Mouse (Mus musculus) yolk sac, embryonic 10.5 days (tissue): ENCODE results near the gene Tmem132d.

Source experiments
- DNase-seq: peaks from one replicate; pipeline ENCODE4 v3.0.0-alpha.2; 2017; ENCODE audit warnings: low spot score

Gene Tmem132d

DNA sequence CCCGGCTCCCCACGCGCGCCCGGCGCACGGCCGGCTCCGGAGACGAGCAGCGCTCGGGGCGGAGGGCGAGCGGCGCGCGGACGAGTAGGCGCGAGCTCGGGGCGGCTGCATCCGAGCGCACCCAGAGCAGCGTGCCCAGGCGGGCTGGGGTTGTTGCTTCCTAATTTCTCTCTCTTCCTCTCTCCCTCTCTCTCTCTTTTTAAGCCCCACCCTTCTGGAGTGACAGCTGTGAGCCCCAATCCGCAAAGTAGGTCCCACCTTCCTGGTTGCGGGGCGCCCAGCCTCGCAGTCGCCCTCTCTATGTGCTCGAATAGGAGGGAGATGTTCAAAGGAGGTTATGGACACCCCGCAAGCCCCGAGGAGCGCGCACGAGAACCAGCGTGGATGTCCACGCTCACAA, at the start of gene Tmem132d:
Gene Tmem132d, minus strand, starts transcription at position 162 of the 400 bp plus-strand sequence.
- DNase-seq = no peak

DNA sequence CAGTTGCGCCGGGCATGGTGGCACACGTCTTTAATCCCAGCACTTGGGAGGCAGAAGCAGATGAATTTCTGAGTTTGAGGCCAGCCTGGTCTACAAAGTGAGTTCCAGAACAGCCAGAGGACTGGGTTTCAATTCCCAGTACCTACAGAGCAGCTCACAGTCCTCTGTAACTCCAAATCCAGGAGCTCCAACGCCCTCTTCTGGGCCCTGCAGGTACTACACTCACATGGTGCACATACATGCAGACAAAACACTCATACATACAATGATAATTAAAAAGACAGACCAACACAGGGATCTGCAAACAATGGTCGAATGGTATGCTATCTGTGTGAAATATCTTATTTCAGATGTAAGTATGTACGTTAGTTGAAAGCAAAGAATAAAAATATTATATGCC, 47.9 kb upstream of the Tmem132d start:
- DNase-seq = no peak

DNA sequence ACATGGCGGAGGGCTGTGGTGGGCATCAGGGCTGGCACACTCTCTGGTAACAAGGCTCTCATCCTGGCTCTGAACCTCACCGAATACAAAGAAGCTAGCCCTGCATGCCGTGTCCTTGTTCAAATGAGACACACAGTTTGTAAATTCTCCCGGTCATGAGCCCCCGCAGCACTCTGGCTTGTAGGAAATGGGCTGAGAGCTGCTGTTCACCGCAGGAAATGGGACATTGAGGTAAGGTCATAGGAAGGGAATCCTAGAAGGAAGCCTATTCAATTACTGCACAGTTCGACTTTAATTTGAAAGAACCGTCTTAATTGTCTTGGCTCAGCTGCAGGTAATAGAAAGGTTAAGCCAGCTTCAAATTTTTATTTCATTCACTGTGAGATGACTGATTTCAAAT, 42.5 kb upstream of the Tmem132d start:
- no peak for DNase-seq

DNA sequence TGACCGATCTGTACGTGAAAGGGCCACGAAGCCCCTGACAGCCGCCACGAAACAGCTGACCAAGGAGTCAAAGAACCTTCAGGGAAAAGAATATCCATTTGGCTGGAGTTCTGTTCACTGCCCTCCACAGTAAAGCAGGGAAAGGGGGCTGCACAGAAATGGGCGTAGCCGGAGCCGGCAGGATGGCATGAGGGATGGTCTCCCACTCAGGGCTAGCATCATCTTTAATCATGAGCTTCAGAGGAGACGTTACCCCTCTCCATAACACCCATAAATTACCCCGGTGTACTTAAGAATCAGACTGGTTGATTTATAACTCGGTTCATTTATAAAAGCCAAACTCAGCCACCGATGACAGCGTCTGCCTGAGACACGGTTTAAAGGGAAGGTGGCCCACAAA, 36.9 kb upstream of the Tmem132d start:
- no peak for DNase-seq

DNA sequence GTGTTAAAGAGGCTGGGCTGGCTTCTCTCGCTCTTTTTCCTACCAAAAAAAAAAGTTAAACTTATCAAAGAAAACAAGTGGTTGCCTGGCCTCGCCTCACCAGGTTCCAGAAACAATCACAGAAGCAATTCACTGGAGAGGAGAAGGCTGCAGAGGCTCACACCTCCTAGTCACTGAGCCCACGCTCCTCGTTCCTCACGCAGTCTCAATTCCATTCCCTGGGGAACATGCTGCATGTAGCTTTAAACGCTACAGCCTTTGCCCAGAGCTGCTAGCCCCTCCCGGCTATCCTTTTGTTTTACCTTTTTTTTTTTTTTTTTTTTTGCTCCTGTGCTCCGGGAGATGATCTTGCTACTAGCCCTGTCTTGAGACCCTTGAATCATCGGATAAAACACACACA, 31.6 kb upstream of the Tmem132d start:
- no peak for DNase-seq

DNA sequence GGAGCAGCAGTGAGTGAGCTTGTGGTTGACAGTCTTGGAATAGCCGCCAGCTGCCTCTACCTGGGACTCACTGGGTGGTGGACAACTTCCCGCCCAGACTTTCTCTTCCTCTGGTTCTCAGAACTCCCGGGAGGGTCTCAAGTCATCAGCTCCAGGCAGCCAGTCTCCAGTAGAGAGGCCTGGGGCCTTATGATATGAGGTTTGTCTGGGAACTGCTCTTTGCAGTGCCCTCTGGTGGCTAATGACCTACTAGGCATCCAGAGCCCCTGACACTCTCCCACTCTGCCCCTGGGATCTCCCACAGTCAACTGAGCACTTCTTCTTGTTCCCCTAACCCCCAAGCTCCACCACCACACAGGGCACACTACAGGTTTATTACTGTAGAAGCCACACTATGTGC, 27.7 kb upstream of the Tmem132d start:
- no peak for DNase-seq

DNA sequence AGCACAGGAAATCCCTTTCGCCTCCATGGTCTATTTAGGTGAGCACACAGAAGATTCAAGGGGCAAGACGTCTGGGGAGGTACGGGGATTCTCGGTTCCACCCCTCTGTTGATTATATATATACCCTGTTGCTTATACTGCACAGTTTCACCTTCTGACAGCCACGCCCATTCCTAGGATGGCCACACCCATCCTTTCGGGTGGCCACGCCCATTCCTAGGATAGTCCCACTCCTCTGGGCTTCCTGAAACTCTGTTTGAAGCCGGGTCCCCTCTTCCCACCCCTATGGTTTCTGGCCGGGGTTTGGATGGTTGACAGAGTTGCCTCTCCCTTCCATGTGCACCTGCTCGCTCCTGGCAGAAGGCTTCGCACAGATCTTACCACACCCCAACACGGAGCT, 22.9 kb upstream of the Tmem132d start:
- no peak for DNase-seq

DNA sequence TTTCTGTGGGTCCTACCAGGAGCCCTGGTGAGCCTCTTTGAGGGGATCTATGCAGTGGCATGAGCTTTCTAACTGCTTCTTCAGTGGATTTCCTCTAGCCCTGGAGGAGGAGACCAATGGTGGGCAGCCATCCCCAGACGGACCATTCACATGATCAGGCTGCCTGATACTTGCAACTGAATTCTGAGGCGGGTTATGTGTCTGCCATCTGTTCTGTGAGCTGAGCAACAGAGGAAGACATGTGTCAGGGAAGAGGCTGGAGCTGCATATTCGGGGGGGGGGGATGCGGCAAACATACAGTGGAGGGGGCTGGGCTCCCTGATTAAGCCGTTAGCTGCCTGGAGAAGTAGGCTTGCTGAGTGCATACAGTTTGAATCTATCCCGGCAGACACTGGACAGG, 19.3 kb upstream of the Tmem132d start:
- DNase-seq = no peak

DNA sequence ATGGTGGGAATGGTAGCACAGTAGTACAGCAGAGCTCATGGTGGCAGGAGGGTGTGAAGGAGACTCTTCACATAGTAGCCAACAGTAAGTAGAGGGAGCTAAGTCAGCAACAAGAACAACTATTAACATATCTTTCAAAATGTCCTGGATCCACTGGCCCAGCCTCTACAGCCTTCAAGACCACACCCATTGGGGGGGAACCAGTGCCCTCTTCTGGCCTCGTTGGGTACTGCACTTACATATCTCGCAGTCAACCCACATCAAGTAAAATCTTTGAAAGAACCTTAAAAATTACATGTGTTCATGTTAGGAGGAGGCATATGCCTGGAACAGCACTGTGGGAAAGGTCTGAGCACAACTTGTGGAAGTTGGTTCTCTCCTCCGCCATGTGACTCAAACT, 17.9 kb upstream of the Tmem132d start:
- no peak for DNase-seq

DNA sequence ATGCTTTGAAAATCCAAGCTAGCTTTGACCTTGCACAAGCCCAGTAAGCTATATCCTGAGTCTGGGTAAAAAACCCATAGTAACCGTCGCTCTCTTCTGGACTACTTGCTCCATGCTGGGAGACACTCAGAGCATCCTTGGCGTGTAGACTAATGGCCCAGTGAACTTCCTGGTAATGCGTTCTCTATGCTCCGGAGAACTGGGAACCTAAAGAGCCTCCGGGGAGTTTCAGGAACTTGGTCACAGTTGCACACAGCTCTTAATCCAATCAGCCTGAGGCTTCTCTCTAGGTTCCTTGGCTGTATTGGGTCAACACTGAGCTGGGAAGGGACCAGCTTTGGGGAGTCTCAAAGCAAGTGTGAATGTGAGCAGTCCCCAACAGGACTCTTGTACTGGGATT, 12.0 kb upstream of the Tmem132d start:
- no peak for DNase-seq

DNA sequence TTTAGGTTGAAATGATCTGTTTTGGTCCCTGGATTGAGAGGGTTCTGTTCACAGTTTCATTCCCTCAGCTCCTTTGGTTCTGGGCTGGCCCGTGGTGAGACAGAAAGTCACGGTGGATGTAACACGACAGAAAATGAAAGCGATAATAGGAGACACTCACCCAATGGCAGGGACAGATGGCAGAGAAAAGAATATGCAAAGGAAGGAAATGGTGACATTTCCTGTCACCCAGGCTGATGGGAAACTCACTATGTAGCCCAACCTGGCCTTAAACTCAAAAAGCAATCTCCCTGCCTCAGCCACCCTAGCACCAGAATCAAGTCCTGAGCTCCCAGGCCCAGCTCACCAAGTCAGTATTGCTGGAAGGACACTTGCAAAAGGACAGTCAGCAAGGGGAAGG, 11.0 kb upstream of the Tmem132d start:
- DNase-seq = no peak

DNA sequence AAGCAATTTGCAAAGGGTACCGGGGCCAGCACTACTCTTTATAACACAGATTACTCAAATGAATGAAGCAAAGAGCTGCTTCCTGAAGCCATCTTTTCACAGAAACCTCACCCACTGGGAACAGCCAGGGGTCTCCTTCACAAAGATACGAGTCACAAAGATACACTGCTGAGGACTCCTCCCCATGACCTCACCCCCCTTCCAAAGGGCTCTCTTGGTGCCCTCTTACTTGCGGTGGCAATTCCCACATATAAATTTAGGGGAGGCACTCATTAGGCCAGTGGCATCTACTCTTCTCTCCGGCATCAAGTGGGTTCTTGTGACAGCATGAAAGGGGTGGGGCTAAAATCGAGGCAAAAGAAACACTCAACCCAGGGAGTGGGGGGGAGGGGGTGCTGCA, 8.2 kb upstream of the Tmem132d start:
- no peak for DNase-seq

DNA sequence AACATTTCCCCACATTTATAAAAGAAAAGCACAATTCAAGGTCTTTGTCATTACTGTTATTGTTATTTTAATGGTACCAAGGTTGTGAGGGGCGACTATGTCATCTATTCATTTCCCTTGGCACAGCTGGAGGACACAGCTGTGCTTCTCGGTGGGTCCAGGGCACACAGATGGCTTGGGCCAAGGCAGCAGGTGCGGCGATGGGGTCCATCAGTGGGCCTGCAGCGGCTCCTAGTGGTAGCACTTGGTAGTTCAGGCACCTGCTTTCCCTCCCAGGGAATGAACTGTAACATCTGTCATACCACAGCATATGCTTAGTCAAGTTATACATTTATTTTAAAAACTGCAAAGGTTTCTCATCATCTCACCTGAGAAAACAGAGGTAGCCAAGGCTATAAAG, 7.0 kb upstream of the Tmem132d start:
- DNase-seq = no peak

DNA sequence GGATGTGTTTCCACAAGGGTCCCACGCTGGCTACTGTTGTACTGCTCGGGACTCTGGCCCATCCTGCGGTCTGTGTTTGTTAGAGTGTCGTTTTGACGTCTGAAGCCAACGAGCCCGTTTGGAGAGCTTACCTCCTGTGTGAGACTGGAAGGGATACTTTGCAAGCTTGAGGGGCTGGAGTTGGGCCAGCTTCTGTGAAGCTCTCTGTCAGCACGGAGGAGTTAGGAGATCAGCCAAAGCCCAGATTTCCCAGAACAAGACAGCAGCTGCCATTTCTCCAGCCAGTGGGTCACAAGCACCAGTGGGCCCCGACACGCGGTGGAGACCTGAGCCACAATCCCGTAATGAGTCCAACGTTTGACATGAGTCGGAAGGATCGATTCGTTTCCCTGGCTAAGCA, 5.2 kb upstream of the Tmem132d start:
- DNase-seq = no peak

DNA sequence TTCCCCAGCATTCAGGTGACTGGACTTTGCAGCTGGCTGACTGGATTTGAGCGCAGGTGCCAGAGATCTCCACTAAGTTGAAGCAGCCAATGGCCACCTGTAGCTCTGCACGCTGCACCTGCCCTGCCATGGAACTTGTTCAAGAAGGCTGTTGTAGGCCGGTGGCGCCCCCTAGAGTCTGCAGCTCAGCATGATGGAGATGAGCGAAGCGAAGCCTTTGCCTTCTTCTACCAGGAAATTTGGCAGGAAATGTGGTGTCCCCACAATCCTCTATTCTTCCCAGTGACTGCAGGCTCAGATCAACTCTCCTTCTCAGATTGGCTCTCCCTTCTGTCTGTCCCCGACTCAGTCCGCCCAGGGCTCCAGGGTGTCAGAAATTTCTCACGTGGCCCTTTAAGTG, 4.0 kb upstream of the Tmem132d start:
- no peak for DNase-seq

DNA sequence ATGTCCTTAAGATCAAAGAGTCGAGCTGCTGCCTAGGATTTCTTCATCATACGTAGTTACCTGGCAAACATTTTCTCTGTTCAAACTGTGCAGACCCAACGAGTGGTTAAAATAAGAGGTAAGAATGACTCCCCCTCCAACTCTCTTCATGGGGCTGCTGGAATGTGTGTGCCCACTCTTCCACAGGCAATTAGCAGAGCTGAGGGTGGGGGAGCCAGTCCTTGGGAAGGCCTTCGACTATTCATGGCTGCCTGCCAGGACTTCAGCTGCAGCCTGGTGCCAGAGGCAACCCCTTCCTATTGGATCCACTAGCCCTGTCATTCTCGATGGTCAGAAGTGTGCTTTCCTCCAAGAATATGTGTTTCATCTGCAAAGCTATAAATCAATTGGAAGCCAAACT, 2.8 kb upstream of the Tmem132d start:
- no peak for DNase-seq

DNA sequence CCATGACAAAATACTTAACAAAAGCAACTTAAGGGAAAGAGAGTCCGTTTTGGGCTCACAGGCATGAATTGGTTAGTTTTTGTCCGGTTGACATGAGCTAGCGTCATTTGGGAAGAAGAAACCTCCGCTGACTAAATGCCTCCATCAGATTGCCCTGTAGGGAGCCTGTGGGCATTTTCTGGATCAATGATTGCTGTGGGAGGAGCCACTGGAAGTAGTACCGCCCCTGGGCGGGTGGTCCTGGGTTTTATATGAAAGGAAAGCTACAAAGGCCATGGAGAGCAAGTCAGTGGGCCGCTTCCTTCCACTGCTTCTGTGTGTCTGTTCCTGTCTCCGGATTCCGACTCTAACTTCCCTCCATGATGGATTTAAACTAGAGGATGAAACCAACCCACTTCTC, 909 bp upstream of the Tmem132d start:
- DNase-seq = no peak

DNA sequence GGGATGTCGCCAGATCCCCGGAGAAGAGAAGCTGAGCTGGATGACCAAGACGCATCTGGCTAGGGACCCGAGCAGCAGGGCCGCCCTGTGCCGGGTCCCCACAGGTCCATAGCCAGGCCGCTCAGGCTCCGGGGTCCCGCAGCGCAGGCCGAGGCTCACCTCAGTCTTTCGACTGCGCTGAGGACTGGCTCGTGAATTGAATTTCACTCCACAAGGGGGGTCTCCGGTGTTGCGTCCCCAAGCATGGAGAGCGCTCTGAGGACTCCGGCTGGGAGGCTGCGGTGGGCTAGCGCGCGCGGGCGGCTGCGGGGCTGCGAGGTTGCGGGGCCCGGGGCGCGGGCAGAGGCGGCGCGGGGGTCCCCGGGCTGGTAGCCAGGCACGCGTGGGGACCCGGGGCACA, 455 bp downstream of the Tmem132d start:
- no peak for DNase-seq

DNA sequence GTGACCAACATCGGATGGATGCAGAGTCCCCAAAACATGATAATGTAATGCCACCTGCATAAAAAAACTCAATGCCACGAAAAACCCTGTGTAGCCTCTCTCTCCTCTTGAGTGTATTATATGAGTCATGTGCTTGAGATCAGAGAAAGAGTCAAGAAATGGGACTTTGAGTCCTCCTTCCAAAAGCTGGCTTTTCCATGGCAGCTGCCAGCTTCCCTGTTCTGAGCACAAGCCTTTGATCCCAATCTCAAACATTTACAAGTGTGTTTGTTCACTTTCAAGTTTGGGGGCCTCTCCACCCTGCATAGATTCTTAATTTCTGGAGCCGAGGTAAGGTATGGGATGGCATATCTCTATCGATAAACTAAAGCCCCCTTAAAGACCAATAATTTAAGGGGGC, 8.2 kb downstream of the Tmem132d start:
- no peak for DNase-seq

DNA sequence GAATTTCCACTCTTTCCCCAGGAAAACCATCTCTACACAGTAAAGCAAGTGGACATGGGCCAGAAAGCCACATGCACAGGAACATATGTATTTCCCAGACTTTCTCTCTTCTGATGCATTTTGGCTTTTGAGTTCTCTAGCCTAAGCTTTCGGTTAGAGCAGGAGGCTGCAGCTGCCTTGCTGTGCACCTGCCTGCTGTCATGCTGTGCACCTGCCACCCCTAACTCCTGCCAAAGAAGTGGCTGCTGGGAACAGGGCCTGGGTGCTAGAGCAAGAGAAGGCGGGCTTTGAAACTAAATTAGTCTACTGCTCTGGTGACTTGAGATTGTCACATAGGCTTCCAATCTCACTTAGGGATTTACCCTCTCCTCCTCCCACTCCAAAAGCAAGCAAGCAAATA, 8.7 kb downstream of the Tmem132d start:
- DNase-seq = no peak

DNA sequence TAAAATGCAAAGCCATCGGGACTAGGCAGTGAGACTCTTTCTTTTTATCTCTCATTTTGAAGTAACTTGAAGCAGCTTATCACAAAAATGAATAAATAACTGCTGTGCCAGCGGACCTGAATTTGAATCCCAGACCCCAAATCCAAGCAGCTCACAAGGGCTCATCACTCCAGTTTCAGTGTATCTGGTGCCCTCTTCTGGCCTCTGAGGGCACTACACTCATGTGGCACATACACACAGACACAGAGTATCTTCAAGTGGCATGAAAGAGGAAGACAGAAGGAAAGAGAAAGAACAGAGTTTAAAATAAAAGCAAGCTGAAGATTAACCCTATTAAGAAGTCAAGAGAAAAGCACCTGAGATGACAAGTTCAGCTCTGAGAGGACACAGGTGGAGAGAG, 10.8 kb downstream of the Tmem132d start:
- no peak for DNase-seq

DNA sequence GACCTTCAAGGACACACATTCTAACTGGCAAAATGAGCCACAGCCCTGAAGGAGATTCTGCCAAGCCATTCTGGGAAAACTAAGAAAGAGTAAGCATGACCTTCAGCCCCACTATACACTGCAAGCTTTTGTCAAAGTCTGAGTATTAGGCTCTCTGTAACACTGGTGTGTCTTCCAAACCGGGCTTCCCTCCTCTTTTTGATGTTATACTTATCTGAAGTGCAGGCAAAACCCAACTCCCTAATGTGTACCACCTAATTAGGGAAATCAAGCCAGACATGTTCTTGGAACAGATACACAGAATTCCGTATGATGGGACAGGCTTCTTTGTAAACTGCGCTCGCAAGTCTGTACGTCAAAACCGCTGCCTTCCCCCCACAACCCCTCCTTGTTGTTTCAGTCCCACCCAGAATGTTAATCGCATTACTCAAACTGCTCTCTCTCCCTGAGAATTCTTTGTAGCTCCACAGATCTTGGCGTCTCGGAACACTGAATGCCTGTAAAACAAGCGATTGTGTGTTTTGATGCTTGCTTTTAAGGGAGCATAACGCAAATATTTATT, 14.6 kb downstream of the Tmem132d start:
- no peak for DNase-seq

DNA sequence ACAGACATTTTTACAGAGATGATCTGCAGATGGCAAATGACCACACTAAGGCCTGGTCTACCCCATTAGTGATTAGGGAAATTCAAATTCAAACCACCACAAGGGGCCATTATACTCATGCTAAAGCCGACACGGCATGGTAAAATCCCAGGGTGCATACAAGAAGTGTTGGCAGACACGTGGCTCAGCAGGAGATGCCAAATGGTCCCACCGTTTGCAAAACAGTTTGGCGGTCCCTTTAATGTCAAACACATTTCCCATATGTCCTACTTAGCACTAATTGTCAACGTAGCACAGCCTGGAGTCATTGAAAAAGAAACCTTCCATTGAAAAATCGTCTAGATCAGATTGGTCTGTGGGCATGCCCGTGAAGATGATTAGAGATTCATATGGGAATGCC, 18.8 kb downstream of the Tmem132d start:
- no peak for DNase-seq

DNA sequence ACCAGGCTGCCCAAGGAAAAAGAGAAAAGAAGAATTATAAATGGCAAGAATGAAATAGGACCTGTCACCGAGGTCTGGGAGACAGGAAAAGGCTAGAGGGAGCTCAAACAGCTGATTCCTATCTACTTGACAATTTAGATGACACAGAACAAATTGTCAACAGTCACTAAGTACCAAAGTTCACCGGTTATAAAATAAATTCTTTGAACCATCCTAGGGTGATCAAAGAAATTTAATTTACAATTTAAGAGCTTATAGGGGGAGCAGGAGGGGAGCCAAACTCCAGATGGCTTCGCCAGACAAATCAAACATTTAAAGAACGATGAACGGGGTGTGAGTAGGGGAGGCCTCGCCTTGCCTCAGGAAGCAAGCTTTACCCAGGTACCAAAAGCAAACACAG, 20.6 kb downstream of the Tmem132d start:
- no peak for DNase-seq

DNA sequence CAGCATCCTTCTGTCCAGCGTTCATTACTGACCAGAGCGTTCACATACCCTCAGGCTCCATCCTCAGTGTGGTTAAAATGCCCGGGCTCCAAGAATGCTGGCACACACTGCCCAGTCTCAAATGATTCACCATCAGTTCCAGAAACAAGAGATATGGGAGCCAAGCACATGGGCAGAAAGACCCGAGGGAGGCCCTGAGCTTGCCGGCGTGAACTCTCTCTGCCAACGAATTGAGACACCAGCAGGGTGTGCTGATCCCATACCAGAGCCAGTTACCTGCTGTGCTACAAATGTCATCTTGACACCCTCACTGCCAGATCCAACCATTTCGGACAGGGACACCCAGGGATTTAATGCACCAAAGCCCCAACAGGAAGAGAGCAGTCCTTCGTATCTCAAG, 25.3 kb downstream of the Tmem132d start:
- no peak for DNase-seq
